Mouse (Mus musculus) megakaryocyte-erythroid progenitor cell, adult 5-6 weeks (primary cell): ENCODE data around the gene Scml4. TPM values are rescaled to one million over a fixed set of nuclear protein-coding genes. Genes with fewer than 3 reads are reported as not detected.

ENCODE experiments used
- ATAC-seq: replicated peaks from 2 replicates; pipeline ENCODE4 v1.8.0; 2016; ENCODE audit warnings: mild to moderate bottlenecking, inconsistent platforms; ENCODE audit not compliant: severe bottlenecking, poor library complexity, low FRiP score, low TSS enrichment
- total RNA-seq, 2 experiments: library from RNA; stranded (forward) in 1 of 2; stranded (reverse) in 1 of 2; fragments of 200-1000, 215-1000 nt in 1 of 2; fragments of >200 nt in 1 of 2; fragmentation: Nextera tagmentation in 1 of 2; gene quantifications; 2 replicates each; pipeline ENCODE4 v1.2.3; 2014 to 2017

Scml4 gene
- total RNA-seq, 2 experiments from 2014 or later = 0.99 to 1.5 TPM

- peak; percentile 94 for ATAC-seq
Measured at GRCm38 (mm10) chr10:42972504-42973172, 112.5 kb downstream of the Scml4 start.

DNA sequence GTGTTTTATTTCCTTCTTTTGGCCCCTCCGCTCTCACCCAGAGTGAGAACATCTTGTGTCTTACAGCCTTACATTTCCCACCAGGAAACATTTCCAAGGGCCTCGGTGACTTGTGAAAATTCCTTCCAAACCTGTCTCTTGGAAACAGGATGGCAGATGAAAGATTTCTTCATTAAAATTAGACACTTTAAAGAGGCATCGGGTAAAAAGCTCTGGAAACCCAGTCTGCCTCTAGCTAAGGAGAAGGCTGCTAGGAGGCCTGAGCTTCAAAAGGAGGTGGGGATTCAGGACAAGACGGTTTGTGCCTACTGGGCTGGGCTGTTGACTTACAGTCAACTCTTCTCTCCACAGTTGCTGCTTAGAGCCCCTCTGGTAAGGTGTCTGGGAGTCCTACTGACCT is 113.4 kb downstream of the Scml4 start:
- no peak for ATAC-seq

DNA sequence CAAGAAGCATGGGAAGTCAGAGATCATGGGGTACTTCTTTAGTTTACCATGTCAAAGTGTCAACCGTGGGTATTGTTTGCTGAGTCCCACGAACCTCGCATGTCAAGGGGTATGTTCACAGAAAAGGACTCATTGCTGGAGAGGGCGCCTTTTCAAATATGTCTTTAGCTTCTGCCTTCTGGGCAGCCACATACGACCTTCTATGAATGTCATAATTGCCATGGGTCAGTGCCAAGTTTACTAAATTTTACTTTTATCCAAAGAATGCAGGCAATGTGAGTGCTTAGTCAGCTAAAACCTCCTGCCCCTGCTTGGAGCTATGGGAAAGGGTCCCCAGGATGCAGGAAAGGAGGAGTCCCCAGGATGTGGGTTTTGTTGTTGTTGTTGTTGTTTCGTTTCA is 116.4 kb downstream of the Scml4 start:
- no peak for ATAC-seq

DNA sequence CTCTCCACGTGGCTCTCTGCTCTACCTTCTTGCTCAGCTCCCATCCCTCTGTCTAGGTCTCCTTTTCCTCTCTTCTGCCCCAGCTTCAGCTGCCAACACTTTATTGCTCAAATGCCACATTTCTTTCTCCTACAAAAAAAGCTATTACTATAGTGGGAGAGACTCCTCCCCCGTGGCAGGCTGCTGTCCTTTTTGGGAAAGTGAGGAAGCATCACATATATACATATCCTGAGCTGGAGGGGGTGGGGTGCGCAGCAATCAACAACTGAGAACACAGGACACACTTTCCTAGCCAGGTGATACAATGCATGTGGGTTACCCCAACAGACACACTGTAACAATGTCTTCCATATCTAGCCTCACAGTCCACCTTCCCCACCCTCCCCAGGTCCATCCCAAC is 118.2 kb downstream of the Scml4 start:
- ATAC-seq = no peak

GRCm38 (mm10) chr10:42980999-42981757 is 121.0 kb downstream of the Scml4 start:
- no peak for ATAC-seq

DNA sequence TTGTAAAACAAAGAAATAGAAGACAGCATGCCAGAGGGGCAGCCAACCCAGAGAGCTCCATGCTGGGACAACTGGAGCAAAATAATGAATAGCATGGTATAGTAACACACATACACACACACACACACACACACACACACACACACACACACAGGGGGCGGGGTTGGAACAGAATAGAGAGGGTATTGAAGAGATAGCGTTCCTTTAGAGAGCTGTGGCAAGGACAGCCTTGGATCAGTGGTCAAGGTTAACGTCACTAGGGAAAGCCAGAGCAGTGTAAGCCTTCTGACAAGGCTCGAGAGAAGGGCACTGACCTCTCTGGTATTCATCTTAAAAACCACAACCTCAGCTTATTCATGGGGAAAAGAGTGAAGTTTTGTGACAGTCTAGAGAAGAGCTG is 124.7 kb downstream of the Scml4 start:
- no peak for ATAC-seq

- ATAC-seq = 0 out of 2 replicates have a peak, but pooled peaks have one; percentile 44
Measured at GRCm38 (mm10) chr10:42987594-42988052, 127.5 kb downstream of the Scml4 start.

GRCm38 (mm10) chr10:42988627-42989026 is 128.5 kb downstream of the Scml4 start:
- ATAC-seq = no peak

- peak; percentile 64; the same call in 1 of the 2 replicates for ATAC-seq
Measured at GRCm38 (mm10) chr10:42989910-42990309, 129.7 kb downstream of the Scml4 start.

GRCm38 (mm10) chr10:42991018-42991417 is 130.8 kb downstream of the Scml4 start:
- no peak for ATAC-seq

- ATAC-seq = no peak
Measured at GRCm38 (mm10) chr10:42994331-42994782, 134.2 kb downstream of the Scml4 start.

GRCm38 (mm10) chr10:42995484-42995895 is 135.3 kb downstream of the Scml4 start:
- ATAC-seq = no peak

- ATAC-seq = no peak
Measured at GRCm38 (mm10) chr10:42997278-42997677, 137.1 kb downstream of the Scml4 start.

- ATAC-seq = no peak
Measured at GRCm38 (mm10) chr10:42999324-42999723, 139.2 kb downstream of the Scml4 start.

GRCm38 (mm10) chr10:43001433-43001832 is 141.3 kb downstream of the Scml4 start:
- no peak for ATAC-seq

- ATAC-seq = no peak
Measured at GRCm38 (mm10) chr10:43002066-43002678, 142.0 kb downstream of the Scml4 start.

DNA sequence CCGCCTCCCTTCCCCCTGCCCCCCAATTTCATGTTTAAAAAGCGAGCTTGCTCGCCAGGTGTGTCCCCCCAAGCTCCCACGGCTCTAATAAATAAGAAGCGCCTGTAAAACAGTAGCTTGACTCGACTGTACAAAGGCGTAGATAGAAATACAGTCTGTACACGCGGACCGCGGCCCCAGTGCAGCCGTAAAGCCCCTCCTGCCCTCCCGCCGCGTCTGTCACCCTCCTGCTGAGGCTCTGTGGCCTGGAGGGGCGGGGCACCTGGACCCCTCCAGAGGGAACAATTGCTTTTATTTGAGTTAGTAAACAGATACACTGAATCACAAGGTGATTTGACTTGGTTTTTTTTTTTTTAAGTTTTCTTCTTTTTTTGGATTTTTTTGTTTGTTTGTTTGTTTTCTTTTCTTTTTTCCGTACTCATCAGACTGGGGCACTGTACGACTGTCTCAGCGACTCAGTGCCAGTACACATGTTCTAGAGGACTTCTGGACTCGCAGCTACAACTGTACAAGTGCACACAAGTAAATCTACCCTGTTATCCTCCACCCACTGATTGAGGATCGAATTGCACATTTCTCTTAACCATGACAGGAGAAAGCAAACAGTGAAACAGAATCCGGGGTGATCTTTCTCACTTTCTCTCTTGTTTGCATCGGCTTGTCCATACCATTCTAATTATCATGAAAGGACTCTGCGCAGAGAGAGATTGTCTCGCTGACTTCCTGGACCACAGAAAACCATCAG is 142.7 kb downstream of the Scml4 start:
- no peak for ATAC-seq

GRCm38 (mm10) chr10:43003466-43003757 is 143.2 kb downstream of the Scml4 start:
- no peak for ATAC-seq

GRCm38 (mm10) chr10:43004174-43004734 is 144.1 kb downstream of the Scml4 start:
- no peak for ATAC-seq

GRCm38 (mm10) chr10:43005031-43005430 is 144.9 kb downstream of the Scml4 start:
- no peak for ATAC-seq
